Mouse (Mus musculus) splenic B cell, adult 2 months (primary cell): ENCODE results near the gene Zfp512.
"Not testable (repeated sequence)": the region's sequence is repeated elsewhere in the genome, so short reads cannot be mapped to it uniquely, and the experiment has no call there.

Experiments used
- DNase-seq: peaks from one replicate; pipeline ENCODE4 v3.0.0-alpha.2; 2011; ENCODE audit warnings: low read depth, low spot score
- H3K27me3 ChIP-seq: 2 replicates; pipeline ENCODE4 v1.6.1; 2012; ENCODE audit warnings: mild to moderate bottlenecking, low read length, moderate library complexity, mixed read lengths; ENCODE audit not compliant: control insufficient read depth, poor library complexity, insufficient read depth, severe bottlenecking
- H3K36me3 ChIP-seq: 2 replicates; pipeline ENCODE4 v1.6.1; 2012; ENCODE audit warnings: mild to moderate bottlenecking, low read length, moderate library complexity, mixed read lengths; ENCODE audit not compliant: control insufficient read depth, poor library complexity, insufficient read depth, severe bottlenecking

Zfp512 gene

GRCm38 (mm10) chr5:31504843-31505242, 52.6 kb downstream of the Zfp512 start:
- H3K36me3 ChIP-seq: peaks cover 6% of the 10 kb centered on the region
- DNase-seq: no peak
- no peaks in the 10 kb centered on the region for H3K27me3 ChIP-seq

GRCm38 (mm10) chr5:31512481-31512880, 60.2 kb downstream of the Zfp512 start:
- DNase-seq: no peak
- Histone ChIP-seq H3K27me3 (no peaks in the 10 kb centered on the region), H3K36me3 (peaks cover 12% of the 10 kb centered on the region)

- H3K27me3 ChIP-seq: no peaks in the 10 kb centered on the region
- H3K36me3 ChIP-seq: peaks cover 9% of the 10 kb centered on the region
- no peak for DNase-seq
Observed at GRCm38 (mm10) chr5:31520556-31520955, 68.3 kb downstream of the Zfp512 start.

DNA sequence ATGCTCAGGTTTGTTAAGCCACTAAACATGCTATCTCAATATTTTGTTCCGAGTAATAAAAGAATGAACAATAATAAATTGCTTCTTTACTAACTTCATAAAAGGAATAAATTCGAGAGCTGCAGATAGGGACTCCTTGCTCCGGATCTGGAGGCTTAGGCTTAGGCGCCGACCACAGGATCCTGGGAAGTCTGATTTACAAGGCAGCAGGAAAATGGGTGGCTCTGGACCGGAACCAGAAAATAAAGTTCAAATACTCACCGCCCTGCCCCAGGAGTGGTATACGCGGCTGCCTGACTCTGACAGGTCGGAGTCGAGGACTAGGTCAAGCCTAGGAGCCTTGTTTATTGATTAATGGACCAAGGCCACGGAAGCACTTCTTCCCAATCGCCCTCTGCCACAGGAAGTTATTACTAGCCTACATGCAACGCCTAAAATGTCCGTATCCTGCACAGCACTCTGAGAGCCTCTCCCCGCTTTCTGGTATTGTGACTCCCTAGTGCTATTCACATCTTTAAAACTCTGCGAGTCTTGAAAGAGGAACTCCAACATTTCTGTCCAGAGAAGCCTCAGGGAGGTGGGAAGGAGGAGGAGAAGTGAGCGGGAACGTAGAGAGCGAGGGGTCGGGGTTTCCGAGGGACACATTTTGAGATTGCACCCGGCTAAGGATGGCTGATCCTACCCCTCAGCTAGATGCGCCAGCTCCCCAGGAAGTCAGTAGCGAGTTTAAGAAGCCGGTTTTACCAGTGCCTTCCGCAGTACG, 74.3 kb downstream of the Zfp512 start, which contains the start of gene Slc4a1ap:
Gene Slc4a1ap, plus strand, starts transcription at position 642 of the 763 bp plus-strand sequence.
- DNase-seq: peak; percentile 86
- 0 out of 2 replicates have a peak, but pooled peaks cover 1% of the 10 kb centered on the region for H3K36me3 ChIP-seq
- no peaks in the 10 kb centered on the region for H3K27me3 ChIP-seq

GRCm38 (mm10) chr5:31527117-31527680, 75.0 kb downstream of the Zfp512 start:
- no peak for DNase-seq
- 0 out of 2 replicates have a peak, but pooled peaks cover 1% of the 10 kb centered on the region for H3K36me3 ChIP-seq
- no peaks in the 10 kb centered on the region for H3K27me3 ChIP-seq

DNA sequence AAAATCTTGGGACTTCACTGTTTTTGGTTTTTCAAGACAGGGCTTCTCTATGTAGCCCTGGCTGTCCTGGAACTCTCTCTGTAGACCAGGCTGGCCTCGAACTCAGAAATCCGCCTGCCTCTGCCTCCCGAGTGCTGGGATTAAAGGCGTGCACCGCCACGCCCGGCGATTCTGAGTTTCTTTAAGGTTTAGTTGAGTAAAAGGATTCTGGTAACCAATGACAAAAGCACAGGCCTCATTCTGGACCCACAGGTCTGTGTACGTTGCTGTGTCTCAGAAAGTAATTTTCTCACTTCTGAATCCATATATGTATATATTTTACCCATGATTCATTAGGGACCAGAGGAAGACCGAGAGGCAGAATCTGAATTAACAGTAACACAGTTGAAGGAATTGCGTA, 75.5 kb downstream of the Zfp512 start, which contains the start of gene Supt7l:
Gene Supt7l, minus strand, starts transcription at position 101 of the 400 bp plus-strand sequence.
- not testable (repeated sequence) for DNase-seq, H3K36me3 ChIP-seq

GRCm38 (mm10) chr5:31528560-31528959, 76.3 kb downstream of the Zfp512 start:
- Histone ChIP-seq H3K36me3 (0 out of 2 replicates have a peak, but pooled peaks cover 4% of the 10 kb centered on the region), H3K27me3 (no peaks in the 10 kb centered on the region)
- peak; percentile 51 for DNase-seq

More for the DNA sequence above, 75.5 kb downstream of the Zfp512 start, which contains the start of gene Supt7l:
- H3K27me3 ChIP-seq: not testable (repeated sequence)
